Mouse (Mus musculus) kidney, adult 2 months (tissue): Measurements from ENCODE around the gene Rpp25.

Experiments used
- CTCF ChIP-seq: fragments of 200-500 bp; conservative IDR thresholded peaks from 2 replicates; pipeline ENCODE4 v1.5.1; 2011; ENCODE audit warnings: low read depth, mild to moderate bottlenecking, control low read depth, low read length, moderate library complexity, mixed read lengths; ENCODE audit not compliant: insufficient read depth, insufficient read length
- POLR2A ChIP-seq: fragments of 200-500 bp; IDR thresholded peaks from one replicate; pipeline ENCODE4 v1.6.1; 2011; ENCODE audit warnings: low read depth, low read length, control low read depth

- TF ChIP-seq CTCF (no peak), POLR2A (no peak)
Measured at GRCm38 (mm10) chr9:57539550-57539949, 35.7 kb downstream of the Rpp25 start.
